Mouse (Mus musculus): ENCODE measurements around the gene Gm5134.

The Gm5134 gene

GRCm38 (mm10) chr10:75939481-75940234 is 14.7 kb upstream of the Gm5134 start:
- peak; percentile 62 for DNase-seq (ENCODE audit: low read depth)

- no peak for DNase-seq (ENCODE audit: low read depth)
These were observed 13.8 kb upstream of the Gm5134 start, which contains the start of gene Gm867 for GRCm38 (mm10) chr10:75940520-75940919. TSS of gene Gm867 (minus strand) at chr10:75940672.

- no peak for DNase-seq (ENCODE audit: low read depth)
These were observed 13.1 kb upstream of the Gm5134 start for GRCm38 (mm10) chr10:75941042-75941824.

- DNase-seq (ENCODE audit: low read depth) = no peak
These were observed 11.4 kb upstream of the Gm5134 start, which contains the start of gene Vpreb3 for GRCm38 (mm10) chr10:75942736-75943477. TSS of gene Vpreb3 (plus strand) at chr10:75943057.

- no peak for DNase-seq (ENCODE audit: low read depth)
These were observed 10.1 kb upstream of the Gm5134 start for GRCm38 (mm10) chr10:75944066-75944772.

- no peak for DNase-seq (ENCODE audit: low read depth)
These were observed 9.1 kb upstream of the Gm5134 start for GRCm38 (mm10) chr10:75945213-75945612.

- DNase-seq (ENCODE audit: low read depth) = no peak
These were observed 8.4 kb upstream of the Gm5134 start for GRCm38 (mm10) chr10:75945896-75946295.

GRCm38 (mm10) chr10:75948079-75948478 is 6.2 kb upstream of the Gm5134 start:
- no peak for DNase-seq (ENCODE audit: low read depth)

- no peak for DNase-seq (ENCODE audit: low read depth)
These were observed 5.0 kb upstream of the Gm5134 start for GRCm38 (mm10) chr10:75949053-75950045.

GRCm38 (mm10) chr10:75950791-75951210 is 3.5 kb upstream of the Gm5134 start:
- DNase-seq (ENCODE audit: low read depth) = no peak

GRCm38 (mm10) chr10:75951424-75952050 is 2.8 kb upstream of the Gm5134 start:
- DNase-seq (ENCODE audit: low read depth) = peak; percentile 58

GRCm38 (mm10) chr10:75973846-75974245 is 19.5 kb downstream of the Gm5134 start:
- no peak for DNase-seq (ENCODE audit: low read depth)

- DNase-seq (ENCODE audit: low read depth) = no peak
These were observed 20.9 kb downstream of the Gm5134 start for GRCm38 (mm10) chr10:75975216-75975615.

GRCm38 (mm10) chr10:75978119-75978834 is 24.0 kb downstream of the Gm5134 start:
- DNase-seq (ENCODE audit: low read depth) = no peak

- DNase-seq (ENCODE audit: low read depth) = no peak
These were observed 24.5 kb downstream of the Gm5134 start for GRCm38 (mm10) chr10:75978835-75979157.

- no peak for DNase-seq (ENCODE audit: low read depth)
These were observed 25.1 kb downstream of the Gm5134 start for GRCm38 (mm10) chr10:75979432-75979831.

- no peak for DNase-seq (ENCODE audit: low read depth)
These were observed 36.2 kb downstream of the Gm5134 start for GRCm38 (mm10) chr10:75990430-75991042.

- DNase-seq (ENCODE audit: low read depth) = no peak
These were observed 39.4 kb downstream of the Gm5134 start for GRCm38 (mm10) chr10:75993616-75994240.
